Mouse (Mus musculus) midbrain, embryonic 13.5 days (tissue): ENCODE measurements around the gene Rap1a. TPM values are rescaled to one million over a fixed set of nuclear protein-coding genes. Genes with fewer than 3 reads are reported as not detected.

Source experiments
- ATAC-seq: fragments of 200-750 bp; cut with Nextera tagmentation; 2 replicates; pipeline ENCODE4 v1.8.0; 2017; ENCODE audit warnings: mild to moderate bottlenecking, moderate TSS enrichment, moderate library complexity
- H3K27ac ChIP-seq: fragments of 300-500 bp; sonication (generic); 2 replicates; pipeline ENCODE4 v1.5.1; 2015; ENCODE audit warnings: inconsistent platforms, mild to moderate bottlenecking, moderate library complexity
- H3K27me3 ChIP-seq: fragments of 300-500 bp; sonication (generic); 2 replicates; pipeline ENCODE4 v1.6.1; 2015; ENCODE audit warnings: mild to moderate bottlenecking, inconsistent platforms
- H3K36me3 ChIP-seq: fragments of 300-500 bp; sonication (generic); 2 replicates; pipeline ENCODE4 v1.6.1; 2015; ENCODE audit warnings: mild to moderate bottlenecking, inconsistent platforms
- H3K4me1 ChIP-seq: fragments of 300-500 bp; sonication (generic); replicated peaks from 2 replicates; pipeline ENCODE4 v1.6.1; 2015; ENCODE audit warnings: inconsistent platforms
- H3K4me2 ChIP-seq: fragments of 300-500 bp; sonication (generic); replicated peaks from 2 replicates; pipeline ENCODE4 v1.6.1; 2015; ENCODE audit warnings: moderate library complexity, mild to moderate bottlenecking, inconsistent platforms
- H3K4me3 ChIP-seq: fragments of 300-500 bp; sonication (generic); replicated peaks from 2 replicates; pipeline ENCODE4 v1.5.1; 2015; ENCODE audit warnings: mild to moderate bottlenecking, inconsistent platforms
- H3K9ac ChIP-seq: fragments of 300-500 bp; sonication (generic); replicated peaks from 2 replicates; pipeline ENCODE4 v1.6.1; 2015; ENCODE audit warnings: mild to moderate bottlenecking, inconsistent platforms
- H3K9me3 ChIP-seq: fragments of 300-500 bp; sonication (generic); 2 replicates; pipeline ENCODE4 v1.6.1; 2016; ENCODE audit warnings: mild to moderate bottlenecking, inconsistent platforms
- WGBS: fragments of 180-500 bp; shearing (Covaris S2); methylation state at CpG from one replicate; pipeline ENCODE4 v1.1.7; 2015; 5-methylcytosine and 5-hydroxymethylcytosine counted together
- polyA plus RNA-seq: library from polyadenylated mRNA; unstranded; fragments of >200 nt; fragmentation: Nextera tagmentation; extraction: Ambion mirVana; gene quantifications from 2 replicates; pipeline ENCODE4 v1.2.1, GENCODE M21; 2015

The Rap1a gene
- polyA plus RNA-seq, 1 experiment from 2014 or later, result 76.1 TPM

DNA sequence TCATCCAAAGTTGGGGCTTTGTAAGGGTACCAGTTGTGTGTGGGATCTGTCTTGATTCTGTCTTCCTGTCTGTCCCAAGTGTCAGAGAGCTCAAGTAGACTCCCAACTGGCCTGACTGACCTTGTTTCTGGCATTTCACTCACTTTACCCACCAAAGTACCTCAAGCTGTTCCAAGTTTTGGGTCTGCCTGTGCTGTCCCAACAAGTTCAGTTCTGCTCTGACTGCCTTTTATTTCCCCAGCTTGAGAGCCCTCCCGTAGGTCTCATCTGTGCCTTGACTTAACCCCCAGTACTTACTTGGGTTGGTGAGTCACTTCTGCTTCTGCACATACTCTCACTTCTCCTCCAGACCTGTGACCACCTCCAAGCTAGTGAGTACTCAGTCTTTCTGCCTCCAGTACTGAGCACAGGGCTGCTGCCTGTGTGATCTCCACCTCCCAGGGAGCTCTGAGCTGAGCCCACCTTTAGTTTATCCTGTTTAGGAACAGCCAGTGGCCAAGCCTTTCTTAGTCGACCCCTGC is 79.4 kb downstream of the Rap1a start:
- H3K27me3 ChIP-seq, result no peaks in the 10 kb centered on the region
- no peaks in the 10 kb centered on the region for H3K36me3 ChIP-seq
- H3K9ac ChIP-seq, result no peak overlapping the region
- ATAC-seq, result no peak
- WGBS, result 84% methylated on average over 2 of the region's 2 CpGs
- peaks cover 18% of the 10 kb centered on the region for H3K4me1 ChIP-seq
- H3K4me2 ChIP-seq, result no peak overlapping the region
- no peaks in the 10 kb centered on the region for H3K9me3 ChIP-seq
- no peak overlapping the region for H3K27ac ChIP-seq
- no peak overlapping the region for H3K4me3 ChIP-seq

DNA sequence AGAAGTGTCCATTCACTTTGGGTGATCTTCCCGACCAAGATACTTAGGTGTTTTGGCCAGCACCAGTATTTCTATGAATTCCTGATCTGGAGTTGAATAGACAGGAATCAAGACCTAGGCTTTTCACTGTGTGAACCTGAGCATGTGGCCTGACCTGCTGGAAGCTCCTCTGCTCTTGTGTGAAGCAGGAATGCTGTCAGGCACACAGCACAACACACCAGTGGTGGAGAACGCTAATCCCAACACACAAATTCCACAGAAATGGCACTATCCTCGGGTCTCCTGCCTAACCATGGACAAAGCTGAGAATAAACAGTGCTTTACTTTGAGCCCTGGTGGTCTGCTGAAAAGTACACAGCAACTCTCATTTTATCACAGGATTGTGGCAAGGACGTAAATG is 80.6 kb downstream of the Rap1a start:
- Histone ChIP-seq H3K9ac (no peak overlapping the region), H3K27me3 (no peaks in the 10 kb centered on the region), H3K4me3 (no peak overlapping the region), H3K36me3 (no peaks in the 10 kb centered on the region), H3K27ac (no peak overlapping the region), H3K4me2 (no peak overlapping the region), H3K9me3 (no peaks in the 10 kb centered on the region), H3K4me1 (peaks cover 18% of the 10 kb centered on the region)
- ATAC-seq, result no peak
- WGBS, result 82% methylated on average over 4 of the region's 4 CpGs

DNA sequence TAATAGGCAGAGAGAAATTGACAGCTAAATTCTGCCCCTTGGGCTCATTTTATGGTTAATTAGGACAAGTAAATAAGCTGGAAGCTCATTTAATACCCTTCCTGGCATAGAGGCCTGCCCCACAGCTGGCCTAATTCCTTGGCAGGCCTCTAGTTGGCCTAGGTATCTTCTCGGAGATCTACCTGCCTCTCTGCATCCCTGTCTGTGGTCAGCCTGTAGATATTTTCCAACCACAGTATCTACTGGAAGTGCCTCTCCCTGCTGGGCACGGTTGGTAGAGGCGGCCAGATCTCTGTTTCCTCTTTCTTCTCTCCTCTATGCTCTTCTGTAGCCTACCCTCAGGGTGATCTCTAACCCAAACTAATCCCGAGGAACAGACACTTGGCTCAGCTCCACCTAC is 81.2 kb downstream of the Rap1a start:
- no peak overlapping the region for H3K4me3 ChIP-seq
- no peak overlapping the region for H3K4me2 ChIP-seq

DNA sequence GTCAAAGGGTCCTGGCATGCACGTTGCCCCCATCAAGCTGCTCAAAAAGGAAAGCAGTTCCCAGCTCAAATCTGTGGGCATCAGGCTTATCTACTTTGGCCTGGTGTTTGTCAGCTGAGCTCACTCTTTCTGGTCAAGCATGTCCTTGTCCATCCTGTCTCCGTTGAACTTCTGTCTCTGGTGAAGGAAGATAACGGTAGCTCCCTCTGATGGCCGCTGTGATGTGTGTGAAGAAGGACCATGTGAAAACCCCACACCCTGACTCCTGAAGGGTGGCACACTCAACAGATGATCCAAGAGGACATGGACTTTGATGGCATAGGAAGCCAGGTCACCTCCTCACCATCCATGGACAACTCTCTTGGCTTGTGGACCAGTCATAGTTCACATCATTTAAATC is 82.4 kb downstream of the Rap1a start:
- no peak overlapping the region for H3K9ac ChIP-seq
- WGBS, result 62% methylated on average over 4 of the region's 4 CpGs
- H3K4me3 ChIP-seq, result no peak overlapping the region
- H3K4me2 ChIP-seq, result no peak overlapping the region
- no peaks in the 10 kb centered on the region for H3K9me3 ChIP-seq
- H3K36me3 ChIP-seq, result no peaks in the 10 kb centered on the region
- no peak for ATAC-seq
- H3K4me1 ChIP-seq, result peaks cover 29% of the 10 kb centered on the region
- no peaks in the 10 kb centered on the region for H3K27me3 ChIP-seq
- no peak overlapping the region for H3K27ac ChIP-seq

More for the DNA sequence above, 81.2 kb downstream of the Rap1a start:
- Histone ChIP-seq H3K27me3 (no peaks in the 10 kb centered on the region), H3K36me3 (no peaks in the 10 kb centered on the region), H3K4me1 (peaks cover 19% of the 10 kb centered on the region), H3K9me3 (no peaks in the 10 kb centered on the region), H3K27ac (no peak overlapping the region), H3K9ac (no peak overlapping the region)
- ATAC-seq, result no peak
- 76% methylated on average over 4 of the region's 4 CpGs for WGBS

DNA sequence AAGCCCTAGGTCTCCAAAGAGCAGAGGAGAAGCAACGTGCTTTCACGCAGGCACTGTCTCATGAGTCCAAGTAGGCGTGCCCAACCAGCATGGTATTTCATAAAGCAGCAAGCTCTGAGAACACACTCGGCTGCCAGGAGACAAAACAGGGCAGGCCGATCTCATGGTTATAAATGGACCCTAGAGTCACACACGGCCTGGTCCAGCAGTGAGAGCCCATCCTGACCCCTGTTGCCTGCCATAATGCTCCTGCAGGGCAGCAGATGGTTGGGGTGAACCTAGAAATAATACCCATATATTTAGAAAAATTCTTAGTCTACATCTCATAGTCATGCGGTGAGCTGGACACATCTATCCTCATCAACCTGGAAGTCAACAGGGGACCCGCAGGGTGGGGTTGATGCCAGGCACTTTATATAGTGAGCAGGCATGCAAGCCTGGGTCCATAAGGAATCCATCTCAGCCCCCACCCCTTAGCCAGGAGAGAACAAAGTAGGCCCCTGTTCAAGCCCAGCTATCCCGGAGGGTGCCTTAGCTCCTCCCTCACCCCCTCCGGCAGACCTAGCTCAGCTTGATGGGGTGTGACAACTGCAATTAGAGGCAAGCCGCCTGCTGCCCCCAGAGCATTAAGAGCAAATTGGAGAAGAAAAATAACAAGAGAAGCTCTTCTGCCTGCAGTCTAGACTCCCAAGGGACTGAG is 83.1 kb downstream of the Rap1a start:
- H3K4me2 ChIP-seq, result no peak overlapping the region
- WGBS, result 52% methylated on average over 11 of the region's 11 CpGs
- H3K9ac ChIP-seq, result no peak overlapping the region
- peaks cover 29% of the 10 kb centered on the region for H3K4me1 ChIP-seq
- ATAC-seq, result peak; percentile 55
- H3K27ac ChIP-seq, result no peak overlapping the region
- H3K36me3 ChIP-seq, result no peaks in the 10 kb centered on the region
- H3K4me3 ChIP-seq, result no peak overlapping the region
- no peaks in the 10 kb centered on the region for H3K9me3 ChIP-seq
- H3K27me3 ChIP-seq, result no peaks in the 10 kb centered on the region

DNA sequence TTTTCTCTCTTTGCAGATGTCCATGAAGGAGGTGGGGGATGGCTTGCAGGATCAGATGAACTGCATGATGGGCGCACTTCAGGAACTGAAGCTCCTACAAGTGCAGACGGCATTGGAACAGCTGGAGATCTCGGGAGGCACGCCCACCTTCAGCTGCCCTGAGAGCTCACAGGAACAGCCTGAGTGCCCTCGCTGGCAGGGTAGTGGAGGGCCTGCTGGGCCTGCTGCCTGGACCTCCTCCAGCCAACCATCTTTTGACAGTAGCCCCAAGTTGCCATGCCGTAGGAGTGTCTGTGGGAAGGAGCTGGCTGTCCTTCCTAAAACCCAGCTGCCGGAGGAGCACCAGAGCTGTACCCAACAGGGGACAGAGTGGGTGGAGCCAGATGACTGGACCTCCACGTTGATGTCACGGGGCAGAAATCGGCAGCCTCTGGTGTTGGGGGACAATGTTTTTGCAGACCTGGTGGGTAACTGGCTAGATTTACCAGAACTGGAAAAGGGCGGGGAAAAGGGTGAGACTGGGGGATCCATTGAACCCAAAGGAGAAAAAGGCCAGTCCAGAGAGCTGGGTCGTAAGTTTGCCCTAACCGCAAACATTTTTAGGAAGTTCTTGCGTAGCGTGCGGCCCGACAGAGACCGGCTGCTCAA is 84.7 kb downstream of the Rap1a start:
- H3K4me3 ChIP-seq, result no peak overlapping the region
- H3K9me3 ChIP-seq, result no peaks in the 10 kb centered on the region
- no peaks in the 10 kb centered on the region for H3K27me3 ChIP-seq
- H3K4me1 ChIP-seq, result peaks cover 29% of the 10 kb centered on the region
- H3K27ac ChIP-seq, result no peak overlapping the region
- H3K9ac ChIP-seq, result no peak overlapping the region
- WGBS, result 63% methylated on average over 18 of the region's 18 CpGs
- no peaks in the 10 kb centered on the region for H3K36me3 ChIP-seq
- no peak for ATAC-seq
- no peak overlapping the region for H3K4me2 ChIP-seq

DNA sequence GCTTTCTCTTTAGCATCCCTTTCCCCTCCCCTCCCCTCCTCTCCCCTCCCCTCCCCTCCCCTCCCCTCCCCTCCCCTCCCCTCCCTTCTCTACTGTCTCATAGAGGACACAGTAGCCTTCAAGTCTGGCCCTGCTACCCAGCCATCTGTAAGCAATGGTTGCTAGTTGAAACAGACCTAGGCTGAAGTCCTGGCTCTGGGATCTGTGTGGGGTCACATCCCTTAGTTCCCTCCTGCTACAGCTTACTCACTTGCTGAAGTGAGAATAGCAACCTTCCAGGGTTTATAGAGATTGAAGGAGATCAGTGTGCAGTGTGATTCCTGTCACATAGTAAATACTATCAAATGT is 86.3 kb downstream of the Rap1a start:
- H3K4me3 ChIP-seq, result no peak overlapping the region
- no peaks in the 10 kb centered on the region for H3K36me3 ChIP-seq
- peaks cover 35% of the 10 kb centered on the region for H3K4me1 ChIP-seq

DNA sequence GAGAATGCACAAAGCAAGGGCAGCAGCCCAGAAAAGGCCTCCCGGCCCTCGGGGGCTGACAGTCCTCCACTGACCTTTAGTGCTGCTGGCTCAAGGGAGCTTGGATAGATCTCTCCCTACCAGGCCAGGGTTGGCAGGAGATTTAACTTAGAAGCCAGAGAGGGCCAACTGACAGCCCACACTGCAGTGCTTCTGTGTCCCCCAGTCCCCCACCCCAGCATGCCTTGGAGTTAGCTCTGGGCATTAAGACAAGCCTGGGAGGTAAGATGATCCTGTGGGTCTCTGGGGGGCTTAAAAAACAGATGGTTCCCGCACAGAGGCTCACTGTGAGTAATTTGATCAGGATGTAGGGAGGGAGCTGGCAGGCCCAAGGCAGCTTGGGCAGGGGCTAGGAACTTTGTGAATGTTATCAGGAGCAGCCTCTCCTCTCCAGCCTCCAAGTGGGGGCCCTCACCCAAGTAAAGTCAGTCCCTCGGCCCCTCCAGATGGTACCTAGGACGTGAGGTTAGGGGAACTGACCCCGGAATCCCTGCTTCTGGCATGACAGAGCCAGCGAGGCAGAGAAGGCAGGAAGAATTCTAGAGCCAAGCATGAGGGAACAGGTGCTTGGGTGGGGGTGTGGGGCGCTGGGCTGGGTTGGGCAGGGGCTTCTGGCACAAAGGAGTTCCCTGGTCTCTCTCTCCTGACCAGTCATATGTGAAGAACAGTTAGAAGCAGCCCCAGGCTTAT is 86.9 kb downstream of the Rap1a start:
- Histone ChIP-seq H3K9me3 (no peaks in the 10 kb centered on the region), H3K9ac (0 out of 2 replicates have a peak overlapping the region, but pooled peaks have one; percentile 36), H3K4me3 (no peak overlapping the region), H3K4me2 (no peak overlapping the region), H3K27ac (peak overlapping the region; percentile 64), H3K27me3 (no peaks in the 10 kb centered on the region), H3K4me1 (peaks cover 35% of the 10 kb centered on the region), H3K36me3 (no peaks in the 10 kb centered on the region)
- ATAC-seq, result peak; percentile 59
- 17% methylated on average over 8 of the region's 8 CpGs for WGBS

More for the DNA sequence above, 86.3 kb downstream of the Rap1a start:
- Histone ChIP-seq H3K9me3 (no peaks in the 10 kb centered on the region), H3K27ac (no peak overlapping the region), H3K4me2 (no peak overlapping the region), H3K9ac (no peak overlapping the region), H3K27me3 (no peaks in the 10 kb centered on the region)
- ATAC-seq, result no peak

DNA sequence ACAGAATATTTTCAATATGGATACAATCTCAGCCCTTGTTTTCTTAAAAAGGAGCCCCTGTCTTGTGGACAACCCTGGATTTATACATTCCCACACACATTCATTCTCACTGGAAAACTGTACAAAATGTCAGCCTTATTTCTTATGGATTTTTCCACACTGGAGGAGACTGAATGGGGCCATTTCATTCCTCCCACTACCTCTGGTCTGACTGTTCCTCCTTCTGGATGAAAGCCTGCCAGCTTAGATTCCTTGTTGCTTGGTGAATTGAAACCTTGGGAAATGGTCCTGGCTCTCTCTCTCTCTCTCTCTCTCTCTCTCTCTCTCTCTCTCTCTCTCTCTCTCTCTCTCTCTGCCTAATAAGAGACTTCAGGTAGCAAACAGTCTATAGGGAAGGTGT is 88.3 kb downstream of the Rap1a start:
- no peaks in the 10 kb centered on the region for H3K9me3 ChIP-seq
- no peaks in the 10 kb centered on the region for H3K27me3 ChIP-seq
- H3K4me2 ChIP-seq, result no peak overlapping the region
- H3K9ac ChIP-seq, result no peak overlapping the region
- no peak for ATAC-seq
- H3K36me3 ChIP-seq, result no peaks in the 10 kb centered on the region
- peaks cover 22% of the 10 kb centered on the region for H3K4me1 ChIP-seq
- no peak overlapping the region for H3K27ac ChIP-seq
- no peak overlapping the region for H3K4me3 ChIP-seq

DNA sequence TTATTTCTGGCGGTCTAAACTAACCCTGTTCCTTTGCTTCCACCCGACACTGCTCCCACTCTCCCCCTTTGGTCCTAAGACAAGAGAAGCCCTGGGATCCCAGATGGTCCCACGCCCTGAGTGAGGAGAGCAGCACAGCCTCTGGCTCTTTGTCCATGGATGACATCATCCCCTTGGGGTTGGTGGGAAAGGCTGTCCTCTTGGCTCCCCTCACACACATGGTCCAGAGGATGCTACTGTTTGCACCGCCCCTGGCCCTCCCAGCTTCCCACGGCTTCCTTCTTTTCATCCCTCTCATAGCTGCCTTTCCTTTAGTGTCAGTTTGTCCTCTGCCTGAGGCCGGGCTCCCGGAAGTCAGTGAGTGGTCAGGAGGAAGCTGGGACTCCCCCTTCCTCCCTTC is 89.4 kb downstream of the Rap1a start:
- H3K27me3 ChIP-seq, result peaks cover 6% of the 10 kb centered on the region
- no peak for ATAC-seq
- H3K4me3 ChIP-seq, result no peak overlapping the region
- no peaks in the 10 kb centered on the region for H3K9me3 ChIP-seq
- no peak overlapping the region for H3K4me2 ChIP-seq
- no peak overlapping the region for H3K27ac ChIP-seq
- H3K9ac ChIP-seq, result no peak overlapping the region
- H3K4me1 ChIP-seq, result peaks cover 22% of the 10 kb centered on the region
- WGBS, result 66% methylated on average over 7 of the region's 7 CpGs
- no peaks in the 10 kb centered on the region for H3K36me3 ChIP-seq

DNA sequence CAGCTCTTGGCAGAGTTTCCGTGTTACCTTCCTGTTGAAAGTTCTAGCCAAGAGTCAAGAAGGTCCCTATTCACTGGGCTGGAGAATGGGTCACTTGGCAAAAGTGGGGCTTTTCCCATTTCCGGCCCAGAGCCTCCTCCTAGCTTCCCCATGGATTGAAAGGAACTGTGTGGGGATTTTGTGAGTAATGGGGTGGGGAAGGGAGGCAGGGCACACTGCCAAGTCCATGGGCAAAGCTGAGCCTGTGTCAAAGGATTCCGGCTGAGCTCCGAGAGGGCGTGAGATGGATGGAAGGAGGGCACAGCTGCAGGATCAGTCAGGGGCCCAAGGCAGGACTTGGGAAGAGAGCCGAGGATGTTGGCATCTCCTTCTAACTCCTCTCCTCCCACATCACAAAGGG is 90.9 kb downstream of the Rap1a start:
- ATAC-seq, result no peak
- Histone ChIP-seq H3K27ac (no peak overlapping the region), H3K36me3 (no peaks in the 10 kb centered on the region), H3K4me2 (no peak overlapping the region), H3K27me3 (peaks cover 20% of the 10 kb centered on the region), H3K9me3 (no peaks in the 10 kb centered on the region), H3K9ac (no peak overlapping the region), H3K4me3 (no peak overlapping the region), H3K4me1 (peaks cover 34% of the 10 kb centered on the region)
- WGBS, result 72% methylated on average over 6 of the region's 6 CpGs

DNA sequence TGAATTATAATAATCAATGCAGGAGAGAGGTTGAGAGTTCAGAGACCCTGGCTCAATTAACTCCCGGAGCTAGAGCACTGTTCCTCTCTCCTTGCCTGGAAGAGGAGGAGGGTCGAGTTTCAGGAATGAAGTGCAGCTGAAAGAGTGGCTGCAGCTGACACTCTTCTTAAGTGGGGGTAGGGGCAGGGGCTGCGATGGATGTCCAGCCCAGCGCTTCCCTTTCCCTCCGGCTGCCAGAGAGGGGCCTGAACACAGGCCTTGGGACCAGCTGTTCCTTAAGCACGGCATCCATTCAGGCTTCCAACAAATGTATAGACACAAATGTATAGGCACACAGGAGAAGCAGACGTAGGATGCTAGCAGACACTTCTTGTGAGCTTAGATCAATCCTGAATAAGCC is 93.5 kb downstream of the Rap1a start:
- Histone ChIP-seq H3K27me3 (peaks cover 31% of the 10 kb centered on the region), H3K4me3 (no peak overlapping the region), H3K27ac (no peak overlapping the region), H3K9me3 (no peaks in the 10 kb centered on the region), H3K4me1 (peaks cover 37% of the 10 kb centered on the region), H3K4me2 (no peak overlapping the region), H3K36me3 (no peaks in the 10 kb centered on the region), H3K9ac (no peak overlapping the region)
- WGBS, result 10% methylated on average over 7 of the region's 7 CpGs
- no peak for ATAC-seq
